Mouse (Mus musculus) embryo, embryonic 11.5 days (tissue): ENCODE results near the gene Cygb.

Source experiments
- DNase-seq: peaks from one replicate; pipeline ENCODE4 v3.0.0-alpha.2; 2012; ENCODE audit warnings: low read depth, low spot score

Cygb gene

GRCm38 (mm10) chr11:116654255-116654821 is at the start of gene Cygb:
Gene Cygb, minus strand, starts transcription at chr11:116654313.
- DNase-seq, result no peak

GRCm38 (mm10) chr11:116701377-116701841 is 47.3 kb upstream of the Cygb start:
- DNase-seq, result no peak

- DNase-seq, result no peak
Observed at GRCm38 (mm10) chr11:116697521-116697920, 43.4 kb upstream of the Cygb start.

GRCm38 (mm10) chr11:116696426-116696825 is 42.3 kb upstream of the Cygb start:
- no peak for DNase-seq

GRCm38 (mm10) chr11:116695194-116695880 is 41.2 kb upstream of the Cygb start:
- no peak for DNase-seq

- DNase-seq, result no peak
Observed at GRCm38 (mm10) chr11:116694250-116695193, 40.4 kb upstream of the Cygb start.

- DNase-seq, result no peak
Observed at GRCm38 (mm10) chr11:116693899-116694249, 39.8 kb upstream of the Cygb start.

- DNase-seq, result no peak
Observed at GRCm38 (mm10) chr11:116690701-116691575, 36.8 kb upstream of the Cygb start.

- no peak for DNase-seq
Observed at GRCm38 (mm10) chr11:116689622-116690021, 35.5 kb upstream of the Cygb start.

- DNase-seq, result no peak
Observed at GRCm38 (mm10) chr11:116687897-116688296, 33.8 kb upstream of the Cygb start.

- DNase-seq, result no peak
Observed at GRCm38 (mm10) chr11:116685729-116686128, 31.6 kb upstream of the Cygb start.

GRCm38 (mm10) chr11:116683777-116684176 is 29.7 kb upstream of the Cygb start:
- DNase-seq, result no peak

- no peak for DNase-seq
Observed at GRCm38 (mm10) chr11:116682501-116683144, 28.5 kb upstream of the Cygb start.

- DNase-seq, result no peak
Observed at GRCm38 (mm10) chr11:116681147-116681546, 27.0 kb upstream of the Cygb start.

GRCm38 (mm10) chr11:116680321-116681091 is 26.4 kb upstream of the Cygb start:
- DNase-seq, result no peak

GRCm38 (mm10) chr11:116679148-116679547 is 25.0 kb upstream of the Cygb start:
- no peak for DNase-seq

GRCm38 (mm10) chr11:116677711-116678441 is 23.8 kb upstream of the Cygb start:
- no peak for DNase-seq

- no peak for DNase-seq
Observed at GRCm38 (mm10) chr11:116676175-116676976, 22.3 kb upstream of the Cygb start.
